27 mouse cellular contexts compared by ENCODE assay signal in genomic region chr11:96711670-96712069, GRCm38 (mm10).
A peak's percentile ranks its signal among the peaks of the same experiment; 100 is the strongest.
DNase-seq lines count a peak whose midpoint lies in the region; ATAC-seq and TF ChIP-seq lines count a peak whose summit lies in the region.
"Had no signal": no experiment of that assay in that cellular context is flagged by ENCODE, and none has a peak within 500 bp of the region (broad histone marks: within the 10 kb centered on the region; RNA-seq: fewer than 3 reads in every experiment).

No protein-coding gene starts in this region.

- H3K27me3 ChIP-seq in hindbrain, embryonic 14.5 days (ENCODE audit: control insufficient read depth, insufficient read depth, low read length), result no peaks in the 10 kb centered on the region
- peaks cover 6% of the 10 kb centered on the region for H3K27me3 ChIP-seq in hindbrain, embryonic 10.5 days (ENCODE audit: insufficient read depth, poor library complexity, severe bottlenecking)
- H3K27me3 ChIP-seq in limb, embryonic 13.5 days, result peaks cover 21% of the 10 kb centered on the region
- H3K27me3 ChIP-seq in limb, embryonic 10.5 days (ENCODE audit: low read depth, poor library complexity, severe bottlenecking), result peaks cover 22% of the 10 kb centered on the region
- H3K27me3 ChIP-seq in ES-Bruce4 (ENCODE audit: control insufficient read depth, insufficient read depth, low read length, poor library complexity, severe bottlenecking), result no peaks in the 10 kb centered on the region
- no peaks in the 10 kb centered on the region for H3K27me3 ChIP-seq in neural tube, embryonic 15.5 days (replicated peaks)
- H3K27me3 ChIP-seq: embryonic facial prominence, embryonic 12.5 days; forebrain, embryonic 15.5 days; Patski had no signal

- intact Hi-C loops in heart, postnatal 14 days (cut with DNase I), result no loop called here

- WGBS in hindbrain, embryonic 14.5 days, result 83% methylated on average over 7 of the region's 7 CpGs
- 94% methylated on average over 7 of the region's 7 CpGs for WGBS in hindbrain, embryonic 10.5 days
- WGBS in limb, embryonic 13.5 days, result 56% methylated on average over 7 of the region's 7 CpGs
- 89% methylated on average over 7 of the region's 7 CpGs for WGBS in limb, embryonic 10.5 days
- 49% methylated on average over 7 of the region's 7 CpGs for WGBS in neural tube, embryonic 15.5 days

- H3K4me2 ChIP-seq in hindbrain, embryonic 14.5 days (replicated peaks), result no peak overlapping the region
- H3K4me2 ChIP-seq in limb, embryonic 13.5 days (replicated peaks), result 0 out of 2 replicates have a peak overlapping the region, but pooled peaks have one; percentile 32
- no peak overlapping the region for H3K4me2 ChIP-seq in neural tube, embryonic 15.5 days
- H3K4me2 ChIP-seq: embryonic facial prominence, embryonic 12.5 days; forebrain, embryonic 12.5 days; forebrain, embryonic 15.5 days; heart, embryonic 13.5 days had no signal

- H3K4me3 ChIP-seq in hindbrain, embryonic 14.5 days (replicated peaks; ENCODE audit: low read length), result no peak overlapping the region
- H3K4me3 ChIP-seq in hindbrain, embryonic 10.5 days, result no peak overlapping the region
- no peak overlapping the region for H3K4me3 ChIP-seq in limb, embryonic 13.5 days
- H3K4me3 ChIP-seq in limb, embryonic 10.5 days, result no peak overlapping the region
- H3K4me3 ChIP-seq in ES-Bruce4 (ENCODE audit: low read depth, low read length), result no peak overlapping the region
- no peak overlapping the region for H3K4me3 ChIP-seq in neural tube, embryonic 15.5 days (replicated peaks)
- H3K4me3 ChIP-seq: embryonic facial prominence, embryonic 12.5 days; erythroblast, embryonic 14.5 days; forebrain, embryonic 12.5 days; forebrain, embryonic 15.5 days; heart, adult 2 months; heart, embryonic 10.5 days; heart, embryonic 13.5 days had no signal

- H3K36me3 ChIP-seq in hindbrain, embryonic 14.5 days (replicated peaks; ENCODE audit: control insufficient read depth, insufficient read depth), result no peaks in the 10 kb centered on the region
- no peaks in the 10 kb centered on the region for H3K36me3 ChIP-seq in hindbrain, embryonic 10.5 days
- H3K36me3 ChIP-seq in limb, embryonic 13.5 days, result no peaks in the 10 kb centered on the region
- H3K36me3 ChIP-seq in limb, embryonic 10.5 days, result no peaks in the 10 kb centered on the region
- no peaks in the 10 kb centered on the region for H3K36me3 ChIP-seq in ES-Bruce4 (ENCODE audit: control insufficient read depth, insufficient read depth, low read length, poor library complexity, severe bottlenecking)
- no peaks in the 10 kb centered on the region for H3K36me3 ChIP-seq in neural tube, embryonic 15.5 days
- H3K36me3 ChIP-seq: embryonic facial prominence, embryonic 12.5 days; forebrain, embryonic 12.5 days; forebrain, embryonic 15.5 days; G1E; heart, embryonic 10.5 days; heart, embryonic 13.5 days had no signal

- no peak for TF ChIP-seq POLR2A in ES-Bruce4 (IDR thresholded peaks at IDR 0.05; ENCODE audit: insufficient read depth, low read length)

- DNase-seq in hindbrain, embryonic 14.5 days (ENCODE audit: low spot score), result no peak
- no peak for DNase-seq in hindbrain, embryonic 10.5 days (ENCODE audit: low spot score)
- DNase-seq in limb, embryonic 10.5 days (ENCODE audit: low spot score), result no peak
- no peak for DNase-seq in heart, postnatal 14 days
- DNase-seq: adrenal gland, postnatal 10 days; adrenal gland, postnatal 36 days; cerebellum, adult 18-20 months; cerebellum, adult 9-10 months; cerebellum, postnatal 14 days; gastrocnemius, postnatal 10 days; gastrocnemius, postnatal 36 days; heart, adult 2 months; kidney, adult 18-20 months had no signal

- H3K9ac ChIP-seq in hindbrain, embryonic 14.5 days, result no peak overlapping the region
- H3K9ac ChIP-seq in limb, embryonic 13.5 days, result no peak overlapping the region
- H3K9ac ChIP-seq in ES-Bruce4 (ENCODE audit: low read depth, poor library complexity, severe bottlenecking), result peak overlapping the region; percentile 78; the same call in 1 of the 2 replicates
- H3K9ac ChIP-seq in neural tube, embryonic 15.5 days (replicated peaks), result no peak overlapping the region
- H3K9ac ChIP-seq: embryonic facial prominence, embryonic 12.5 days; forebrain, embryonic 12.5 days; forebrain, embryonic 15.5 days; heart, embryonic 13.5 days had no signal

- no peak for TF ChIP-seq EP300 in ES-Bruce4 (IDR thresholded peaks at IDR 0.05; ENCODE audit: insufficient read depth, low read depth, low read length)

- no peak for TF ChIP-seq CTCF in ES-Bruce4 (IDR thresholded peaks at IDR 0.05; ENCODE audit: low read depth, low read length)

- ATAC-seq in hindbrain, embryonic 14.5 days (ENCODE audit: low FRiP score), result no peak
- no peak for ATAC-seq in limb, embryonic 13.5 days (ENCODE audit: low FRiP score, low read depth)
- ATAC-seq in neural tube, embryonic 15.5 days (ENCODE audit: low FRiP score), result peak; percentile 75; the same call in 1 of the 2 replicates
- ATAC-seq: CD4-positive, CD25-positive, alpha-beta regulatory T cell, adult 4 months; forebrain, embryonic 15.5 days; inflammation-experienced regulatory T-cells, adult 6 months; intestine, embryonic 16.5 days; Patski had no signal

- H3K4me1 ChIP-seq in hindbrain, embryonic 14.5 days (replicated peaks; ENCODE audit: control insufficient read depth, insufficient read depth, low read length), result peaks cover 11% of the 10 kb centered on the region
- peaks cover 17% of the 10 kb centered on the region for H3K4me1 ChIP-seq in hindbrain, embryonic 10.5 days (replicated peaks)
- peaks cover 24% of the 10 kb centered on the region; the same call in 1 of the 2 replicates for H3K4me1 ChIP-seq in limb, embryonic 13.5 days
- H3K4me1 ChIP-seq in limb, embryonic 10.5 days, result peaks cover 21% of the 10 kb centered on the region
- H3K4me1 ChIP-seq in ES-Bruce4 (ENCODE audit: control insufficient read depth, insufficient read depth, low read length), result peaks cover 1% of the 10 kb centered on the region
- peaks cover 67% of the 10 kb centered on the region for H3K4me1 ChIP-seq in neural tube, embryonic 15.5 days
- H3K4me1 ChIP-seq: heart, embryonic 13.5 days had no signal

- peak overlapping the region; percentile 49; the same call in 1 of the 2 replicates for H3K27ac ChIP-seq in hindbrain, embryonic 14.5 days
- no peak overlapping the region for H3K27ac ChIP-seq in hindbrain, embryonic 10.5 days
- H3K27ac ChIP-seq in limb, embryonic 13.5 days, result no peak overlapping the region
- H3K27ac ChIP-seq in limb, embryonic 10.5 days, result no peak overlapping the region
- no peak overlapping the region for H3K27ac ChIP-seq in ES-Bruce4 (ENCODE audit: insufficient read depth, low read length)
- peak overlapping the region; percentile 83 for H3K27ac ChIP-seq in neural tube, embryonic 15.5 days (replicated peaks)
- H3K27ac ChIP-seq: embryonic facial prominence, embryonic 12.5 days; forebrain, embryonic 12.5 days; forebrain, embryonic 15.5 days; heart, adult 2 months; heart, embryonic 10.5 days; heart, embryonic 13.5 days had no signal

- H3K9me3 ChIP-seq in hindbrain, embryonic 14.5 days (ENCODE audit: control insufficient read depth, low read length), result no peaks in the 10 kb centered on the region
- no peaks in the 10 kb centered on the region for H3K9me3 ChIP-seq in hindbrain, embryonic 10.5 days
- no peaks in the 10 kb centered on the region for H3K9me3 ChIP-seq in limb, embryonic 13.5 days
- H3K9me3 ChIP-seq in limb, embryonic 10.5 days (replicated peaks), result no peaks in the 10 kb centered on the region
- no peaks in the 10 kb centered on the region for H3K9me3 ChIP-seq in ES-Bruce4 (replicated peaks; ENCODE audit: control insufficient read depth, insufficient read depth, low read length, poor library complexity, severe bottlenecking)
- H3K9me3 ChIP-seq in neural tube, embryonic 15.5 days (replicated peaks), result no peaks in the 10 kb centered on the region
- H3K9me3 ChIP-seq: embryonic facial prominence, embryonic 12.5 days; forebrain, embryonic 12.5 days; forebrain, embryonic 15.5 days; G1E; heart, embryonic 10.5 days; heart, embryonic 13.5 days had no signal

Comparison
In these comparisons a context has a peak if more than half of its experiments do, and no peak if none do; other contexts are left out.
1. H3K27ac ChIP-seq: peak in hindbrain, embryonic 14.5 days (single experiment) and neural tube, embryonic 15.5 days (single experiment); none in hindbrain, embryonic 10.5 days (single experiment), limb, embryonic 13.5 days (single experiment), limb, embryonic 10.5 days (single experiment) and ES-Bruce4 (single experiment).